Mouse (Mus musculus) heart, embryonic 15.5 days (tissue): ENCODE measurements around the gene Cep19. TPM values are rescaled to one million over a fixed set of nuclear protein-coding genes. Genes with fewer than 3 reads are reported as not detected.

ENCODE experiments used
- ATAC-seq: fragments of 200-750 bp; cut with Nextera tagmentation; replicated peaks from 2 replicates; pipeline ENCODE4 v1.8.0; 2017; ENCODE audit warnings: low read depth, moderate TSS enrichment; ENCODE audit not compliant: insufficient number of reproducible peaks, insufficient read depth, low FRiP score
- H3K27ac ChIP-seq: fragments of 300-500 bp; sonication (generic); 2 replicates; pipeline ENCODE4 v1.5.1; 2015; ENCODE audit warnings: mild to moderate bottlenecking, inconsistent platforms
- H3K27me3 ChIP-seq: fragments of 300-500 bp; sonication (generic); 2 replicates; pipeline ENCODE4 v1.6.1; 2015; ENCODE audit warnings: inconsistent platforms
- H3K36me3 ChIP-seq: fragments of 300-500 bp; sonication (generic); 2 replicates; pipeline ENCODE4 v1.6.1; 2015; ENCODE audit warnings: mild to moderate bottlenecking, inconsistent platforms
- H3K4me1 ChIP-seq: fragments of 300-500 bp; sonication (generic); replicated peaks from 2 replicates; pipeline ENCODE4 v1.6.1; 2015; ENCODE audit warnings: inconsistent platforms
- H3K4me2 ChIP-seq: fragments of 300-500 bp; sonication (generic); 2 replicates; pipeline ENCODE4 v1.6.1; 2015; ENCODE audit warnings: inconsistent platforms, mild to moderate bottlenecking, moderate library complexity
- H3K4me3 ChIP-seq: fragments of 300-500 bp; sonication (generic); 2 replicates; pipeline ENCODE4 v1.5.1; 2015; ENCODE audit warnings: mild to moderate bottlenecking, inconsistent platforms
- H3K9ac ChIP-seq: fragments of 300-500 bp; sonication (generic); 2 replicates; pipeline ENCODE4 v1.6.1; 2015; ENCODE audit warnings: mild to moderate bottlenecking, inconsistent platforms
- H3K9me3 ChIP-seq: fragments of 300-500 bp; sonication (generic); replicated peaks from 2 replicates; pipeline ENCODE4 v1.6.1; 2016; ENCODE audit warnings: inconsistent platforms
- WGBS: fragments of 180-500 bp; shearing (Covaris S2); methylation state at CpG from one replicate; pipeline ENCODE4 v1.1.7; 2015; ENCODE audit warnings: mixed read lengths; 5-methylcytosine and 5-hydroxymethylcytosine counted together
- polyA plus RNA-seq: library from polyadenylated mRNA; unstranded; fragments of >200 nt; fragmentation: Nextera tagmentation; extraction: Ambion mirVana; gene quantifications from 2 replicates; pipeline ENCODE4 v1.2.1, GENCODE M21; 2015

Gene Cep19
- polyA plus RNA-seq, 1 experiment from 2014 or later = 19.2 TPM

DNA sequence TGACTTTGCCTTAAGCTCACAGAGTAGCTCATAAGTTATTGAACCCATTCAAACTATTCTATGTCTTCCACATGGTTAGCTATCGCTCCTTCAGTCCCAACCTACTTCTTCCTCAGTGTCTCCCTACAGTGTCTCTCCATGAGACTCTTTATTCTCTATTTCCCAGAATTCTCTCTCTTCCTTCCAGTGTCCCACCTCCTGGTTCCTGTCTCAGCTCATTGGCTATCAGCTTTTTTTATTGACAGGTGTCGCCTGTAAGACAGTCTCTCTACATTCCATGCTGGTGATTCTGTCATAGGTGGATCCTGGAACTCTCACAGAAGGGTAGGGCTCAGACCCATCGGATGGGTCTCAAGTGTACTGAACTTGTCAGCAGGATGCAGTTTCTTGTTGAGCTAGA, 25.8 kb downstream of the Cep19 start:
- 80% methylated on average over 3 of the region's 3 CpGs for WGBS
- peak overlapping the region; percentile 66 for H3K27ac ChIP-seq

GRCm38 (mm10) chr16:32127046-32127445, 27.4 kb downstream of the Cep19 start:
- Histone ChIP-seq H3K36me3 (no peaks in the 10 kb centered on the region), H3K9ac (no peak overlapping the region), H3K4me3 (no peak overlapping the region), H3K4me2 (no peak overlapping the region), H3K27ac (peak overlapping the region; percentile 55), H3K4me1 (no peaks in the 10 kb centered on the region), H3K9me3 (no peaks in the 10 kb centered on the region), H3K27me3 (no peaks in the 10 kb centered on the region)
- 65% methylated on average over 4 of the region's 4 CpGs for WGBS
- 0 out of 2 replicates have a peak, but pooled peaks have one; percentile 37 for ATAC-seq

More for the DNA sequence above, 25.8 kb downstream of the Cep19 start:
- Histone ChIP-seq H3K27me3 (no peaks in the 10 kb centered on the region), H3K4me3 (no peak overlapping the region), H3K4me1 (no peaks in the 10 kb centered on the region), H3K4me2 (no peak overlapping the region), H3K9ac (no peak overlapping the region), H3K9me3 (no peaks in the 10 kb centered on the region), H3K36me3 (no peaks in the 10 kb centered on the region)
- no peak for ATAC-seq

- no peaks in the 10 kb centered on the region for H3K36me3 ChIP-seq
- H3K9ac ChIP-seq = peak overlapping the region; percentile 38; the same call in 1 of the 2 replicates
- ATAC-seq = no peak
- WGBS = 56% methylated on average over 20 of the region's 20 CpGs
- H3K9me3 ChIP-seq = no peaks in the 10 kb centered on the region
- peak overlapping the region; percentile 57 for H3K4me2 ChIP-seq
- no peaks in the 10 kb centered on the region for H3K27me3 ChIP-seq
- H3K27ac ChIP-seq = peak overlapping the region; percentile 52
- H3K4me3 ChIP-seq = peak overlapping the region; percentile 38
- no peaks in the 10 kb centered on the region for H3K4me1 ChIP-seq
Measured at GRCm38 (mm10) chr16:32129449-32130189, 30.0 kb downstream of the Cep19 start.

- Histone ChIP-seq H3K4me2 (peak overlapping the region; percentile 57), H3K9ac (peak overlapping the region; percentile 38; the same call in 1 of the 2 replicates), H3K27ac (peak overlapping the region; percentile 52), H3K27me3 (no peaks in the 10 kb centered on the region), H3K4me3 (peak overlapping the region; percentile 38), H3K4me1 (no peaks in the 10 kb centered on the region), H3K9me3 (no peaks in the 10 kb centered on the region), H3K36me3 (no peaks in the 10 kb centered on the region)
- 56% methylated on average over 16 of the region's 16 CpGs for WGBS
- ATAC-seq = 0 out of 2 replicates have a peak, but pooled peaks have one; percentile 43
Measured at GRCm38 (mm10) chr16:32130190-32130826, 30.7 kb downstream of the Cep19 start.

GRCm38 (mm10) chr16:32133148-32133547, 33.5 kb downstream of the Cep19 start:
- Histone ChIP-seq H3K27me3 (no peaks in the 10 kb centered on the region), H3K9me3 (no peaks in the 10 kb centered on the region), H3K36me3 (no peaks in the 10 kb centered on the region), H3K9ac (no peak overlapping the region), H3K4me2 (no peak overlapping the region), H3K4me3 (no peak overlapping the region), H3K4me1 (no peaks in the 10 kb centered on the region), H3K27ac (no peak overlapping the region)
- WGBS = 81% methylated on average over 3 of the region's 3 CpGs
- no peak for ATAC-seq

DNA sequence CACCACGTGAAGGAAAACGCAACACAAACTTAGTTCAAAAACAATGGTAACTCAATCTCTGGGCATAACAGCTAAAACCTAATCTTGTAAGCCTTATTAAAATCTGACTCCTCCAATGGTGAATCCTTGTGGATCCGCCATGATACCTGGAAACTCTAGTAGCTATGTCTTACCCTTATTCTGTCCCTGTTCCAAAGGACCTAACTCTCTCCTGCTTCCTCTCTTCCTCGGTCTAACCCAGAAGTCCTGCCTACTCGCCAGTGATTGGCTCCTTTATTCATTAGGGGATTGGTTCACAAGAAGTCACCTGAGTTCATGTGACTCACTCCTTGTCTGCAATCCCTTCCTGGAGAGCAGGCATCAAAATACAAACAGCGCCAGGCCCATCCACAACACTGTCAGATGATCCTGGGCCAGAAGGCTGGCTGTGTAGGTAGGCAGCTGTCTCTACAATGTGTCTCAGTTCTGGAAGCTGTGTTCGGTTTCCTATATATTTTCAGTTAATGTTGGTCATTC, 36.3 kb downstream of the Cep19 start:
- H3K4me3 ChIP-seq = no peak overlapping the region
- H3K36me3 ChIP-seq = no peaks in the 10 kb centered on the region
- no peak overlapping the region for H3K27ac ChIP-seq
- no peak overlapping the region for H3K9ac ChIP-seq
- H3K4me2 ChIP-seq = no peak overlapping the region
- 80% methylated on average over 7 of the region's 7 CpGs for WGBS
- H3K27me3 ChIP-seq = peaks cover 4% of the 10 kb centered on the region; the same call in 1 of the 2 replicates
- no peak for ATAC-seq
- no peaks in the 10 kb centered on the region for H3K9me3 ChIP-seq
- H3K4me1 ChIP-seq = no peaks in the 10 kb centered on the region

DNA sequence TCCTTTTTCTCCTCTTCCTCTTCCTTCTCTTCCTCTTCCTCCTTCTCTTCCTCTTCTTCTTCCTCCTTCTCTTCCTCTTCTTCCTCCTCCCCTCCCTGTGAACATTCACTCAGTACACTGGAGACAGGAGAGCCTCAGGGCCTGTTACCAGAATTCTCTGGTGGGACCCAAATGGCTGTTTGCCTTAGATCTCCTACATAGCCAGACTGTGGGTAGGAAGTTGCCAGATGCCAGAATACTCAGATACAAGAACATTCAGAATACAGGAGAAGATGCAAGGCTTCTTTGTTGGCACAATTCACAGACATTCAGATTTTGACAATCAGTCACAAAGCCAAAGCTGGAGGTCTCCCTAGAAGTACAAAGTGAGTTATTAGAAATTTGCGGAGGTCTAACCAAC, 39.4 kb downstream of the Cep19 start:
- Histone ChIP-seq H3K9me3 (0 out of 2 replicates have a peak, but pooled peaks cover 4% of the 10 kb centered on the region), H3K9ac (no peak overlapping the region), H3K36me3 (0 out of 2 replicates have a peak, but pooled peaks cover 4% of the 10 kb centered on the region), H3K27me3 (peaks cover 4% of the 10 kb centered on the region; the same call in 1 of the 2 replicates), H3K4me1 (no peaks in the 10 kb centered on the region), H3K4me2 (no peak overlapping the region), H3K27ac (no peak overlapping the region), H3K4me3 (no peak overlapping the region)
- WGBS = 92% methylated on average over 1 of the region's 1 CpGs
- ATAC-seq = no peak

GRCm38 (mm10) chr16:32143766-32144165, 44.2 kb downstream of the Cep19 start:
- 0 out of 2 replicates have a peak, but pooled peaks cover 4% of the 10 kb centered on the region for H3K9me3 ChIP-seq

DNA sequence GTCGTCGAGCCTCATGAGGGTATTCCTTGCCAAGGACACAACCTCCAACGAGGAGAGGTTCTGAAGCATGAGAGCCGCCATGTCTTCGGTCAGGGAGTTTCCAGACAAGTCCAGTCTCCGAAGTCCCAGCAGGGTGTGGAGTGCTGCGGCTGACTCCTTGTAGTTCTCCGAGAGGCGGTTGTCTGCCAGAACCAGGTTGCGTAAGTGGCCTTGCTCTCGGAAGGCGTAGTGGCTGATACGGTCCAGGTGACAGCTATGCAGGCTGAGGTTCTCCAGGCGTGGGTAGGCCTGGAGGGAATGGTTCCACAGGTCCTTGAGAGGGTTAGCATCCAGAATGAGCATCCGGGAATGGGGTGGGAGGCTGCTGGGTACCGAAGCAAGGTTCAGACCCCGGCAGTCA, 45.0 kb downstream of the Cep19 start:
- Histone ChIP-seq H3K9ac (no peak overlapping the region), H3K27me3 (peaks cover 4% of the 10 kb centered on the region; the same call in 1 of the 2 replicates), H3K9me3 (0 out of 2 replicates have a peak, but pooled peaks cover 4% of the 10 kb centered on the region), H3K4me3 (no peak overlapping the region), H3K4me1 (no peaks in the 10 kb centered on the region), H3K36me3 (0 out of 2 replicates have a peak, but pooled peaks cover 4% of the 10 kb centered on the region), H3K27ac (no peak overlapping the region), H3K4me2 (no peak overlapping the region)
- ATAC-seq = no peak
- WGBS = 90% methylated on average over 17 of the region's 17 CpGs

More at GRCm38 (mm10) chr16:32143766-32144165, 44.2 kb downstream of the Cep19 start:
- Histone ChIP-seq H3K27ac (no peak overlapping the region), H3K4me2 (no peak overlapping the region), H3K36me3 (0 out of 2 replicates have a peak, but pooled peaks cover 4% of the 10 kb centered on the region), H3K4me3 (no peak overlapping the region), H3K4me1 (no peaks in the 10 kb centered on the region), H3K9ac (no peak overlapping the region), H3K27me3 (peaks cover 4% of the 10 kb centered on the region; the same call in 1 of the 2 replicates)
- 93% methylated on average over 15 of the region's 15 CpGs for WGBS
- no peak for ATAC-seq

- Histone ChIP-seq H3K27ac (no peak overlapping the region), H3K36me3 (0 out of 2 replicates have a peak, but pooled peaks cover 4% of the 10 kb centered on the region), H3K4me2 (peak overlapping the region; percentile 36; the same call in 1 of the 2 replicates), H3K9me3 (0 out of 2 replicates have a peak, but pooled peaks cover 4% of the 10 kb centered on the region), H3K9ac (no peak overlapping the region), H3K4me1 (no peaks in the 10 kb centered on the region), H3K27me3 (no peaks in the 10 kb centered on the region), H3K4me3 (0 out of 2 replicates have a peak overlapping the region, but pooled peaks have one; percentile 5)
- WGBS = 54% methylated on average over 12 of the region's 13 CpGs
- ATAC-seq = no peak
Measured at GRCm38 (mm10) chr16:32147589-32148207, 48.1 kb downstream of the Cep19 start.

DNA sequence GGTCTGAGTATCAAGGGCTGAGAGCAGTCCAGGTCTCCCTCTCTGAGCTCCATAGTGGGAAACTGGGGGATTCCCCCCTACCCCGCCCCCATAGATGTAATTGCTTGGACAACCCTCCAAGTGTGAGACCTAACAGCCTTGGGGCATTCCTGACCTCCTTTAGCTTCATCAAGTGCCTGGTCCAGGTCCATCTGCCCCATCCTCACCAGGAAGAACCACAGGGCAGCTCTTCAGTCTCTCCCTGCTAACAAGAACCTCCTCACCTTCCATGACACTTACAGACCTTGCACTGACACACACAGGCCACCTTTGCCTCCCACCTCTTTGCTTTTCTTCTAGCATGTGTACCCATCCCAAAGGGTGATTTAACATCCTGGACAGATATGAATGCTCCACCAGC, 54.4 kb downstream of the Cep19 start:
- Histone ChIP-seq H3K27ac (no peak overlapping the region), H3K4me1 (peaks cover 5% of the 10 kb centered on the region; the same call in 1 of the 2 replicates), H3K27me3 (no peaks in the 10 kb centered on the region), H3K4me3 (no peak overlapping the region), H3K36me3 (no peaks in the 10 kb centered on the region), H3K9ac (no peak overlapping the region), H3K4me2 (no peak overlapping the region), H3K9me3 (no peaks in the 10 kb centered on the region)
- 75% methylated on average over 1 of the region's 1 CpGs for WGBS
- no peak for ATAC-seq
